Mouse (Mus musculus) thymus, postnatal 36 days (tissue): Measurements from ENCODE around the gene Gm20821.
"Not testable (repeated sequence)": the region's sequence is repeated elsewhere in the genome, so short reads cannot be mapped to it uniquely, and the experiment has no call there.

Experiments used
- DNase-seq, 2 experiments: peaks; one replicate each; pipeline ENCODE4 v3.0.0; 2022; ENCODE audit warnings: mixed read lengths in 2 of 2

Gm20821 gene

DNA sequence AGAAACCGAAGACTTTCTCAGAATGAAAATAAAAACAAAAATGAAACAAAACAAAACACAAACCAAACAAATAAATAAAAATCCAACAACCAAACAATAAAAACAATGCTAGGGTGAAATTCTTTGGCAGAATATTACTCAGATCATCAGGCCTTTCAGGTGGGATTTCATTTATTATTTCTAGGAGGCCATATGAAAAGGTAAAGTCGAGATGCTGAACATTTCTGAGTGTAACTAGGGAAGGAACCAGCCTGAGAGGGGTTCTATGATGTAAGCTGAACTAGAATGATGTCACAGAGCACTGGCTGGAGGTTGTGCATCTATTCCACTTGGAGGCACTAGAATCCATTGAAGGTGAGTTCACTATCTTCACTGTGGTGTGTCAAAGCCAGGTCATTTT, at the start of gene Gm20821:
Gene Gm20821 (plus strand): TSS at position 301 of the 400 bp plus-strand sequence.
- DNase-seq, result not testable (repeated sequence)
